Mouse (Mus musculus) CH12.LX (cell line): ENCODE measurements around the gene Gm45837. TPM values are rescaled to one million over a fixed set of nuclear protein-coding genes. Genes with fewer than 3 reads are reported as not detected.

Experiments
- DNase-seq: peaks from one replicate; pipeline ENCODE4 v3.0.0-alpha.2; 2013; ENCODE audit errors: extremely low read depth
- H3K27ac ChIP-seq: 2 replicates; pipeline ENCODE4 v1.5.1; 2012; ENCODE audit warnings: low read depth, mild to moderate bottlenecking, control low read depth, moderate library complexity; ENCODE audit not compliant: insufficient read depth
- H3K27me3 ChIP-seq: replicated peaks from 2 replicates; pipeline ENCODE3; 2012; ENCODE audit warnings: inconsistent platforms
- H3K36me3 ChIP-seq, 2 experiments: replicated peaks in 1 of 2; 2 replicates each; pipeline versions ENCODE3 to v1.6.1; 2012; ENCODE audit warnings: inconsistent platforms in 1 of 2, low read length in 1 of 2, mild to moderate bottlenecking in 1 of 2, mixed read lengths in 1 of 2, moderate library complexity in 1 of 2; ENCODE audit not compliant: control insufficient read depth in 1 of 2, insufficient read depth in 1 of 2
- H3K4me1 ChIP-seq, 2 experiments: 2 replicates each; pipeline ENCODE4 v1.6.1; 2012; ENCODE audit warnings: inconsistent platforms in 1 of 2, moderate library complexity in 1 of 2; ENCODE audit not compliant: insufficient read depth in 2 of 2, control insufficient read depth in 1 of 2
- H3K4me2 ChIP-seq: 2 replicates; pipeline ENCODE4 v1.6.1; 2012; ENCODE audit warnings: low read depth, mild to moderate bottlenecking, control low read depth; ENCODE audit not compliant: poor library complexity, insufficient read depth, severe bottlenecking
- H3K4me3 ChIP-seq, 3 experiments: fragments of 150-350 bp in 1 of 3; sonication (generic) in 1 of 3; replicated peaks in 1 of 3; 2 replicates each; pipeline versions ENCODE3 to v1.5.1; 2011 to 2012; ENCODE audit warnings: low read depth in 2 of 3, low read length in 2 of 3, mild to moderate bottlenecking in 2 of 3, moderate library complexity in 2 of 3, control low read depth in 1 of 3, improper control_type of control experiment in 1 of 3, inconsistent platforms in 1 of 3, mixed read lengths in 1 of 3; ENCODE audit not compliant: poor library complexity in 1 of 3
- H3K79me2 ChIP-seq: replicated peaks from 2 replicates; pipeline ENCODE4 v1.6.1; 2012; ENCODE audit warnings: mild to moderate bottlenecking, moderate library complexity; ENCODE audit not compliant: control insufficient read depth, poor library complexity, insufficient read depth, severe bottlenecking; ENCODE audit errors: extremely low read depth
- H3K9ac ChIP-seq: 2 replicates; pipeline ENCODE4 v1.6.1; 2012; ENCODE audit warnings: low read depth, mild to moderate bottlenecking, control low read depth, moderate library complexity; ENCODE audit not compliant: insufficient read depth
- H3K9me3 ChIP-seq: replicated peaks from 2 replicates; pipeline ENCODE3; 2012; ENCODE audit warnings: low read length, inconsistent platforms, mixed read lengths
- BHLHE40 ChIP-seq: IDR thresholded peaks from 2 replicates; pipeline ENCODE4 v1.6.1; 2011; ENCODE audit warnings: mild to moderate bottlenecking, low read depth, low read length, improper control_type of control experiment
- CHD2 ChIP-seq: IDR thresholded peaks from 2 replicates; pipeline ENCODE4 v1.6.1; 2011; ENCODE audit warnings: low read length, improper control_type of control experiment
- CTCF ChIP-seq, 2 experiments: IDR thresholded peaks in 1 of 2; conservative IDR thresholded peaks in 1 of 2; 2 replicates each; pipeline ENCODE4 v1.5.1; 2011 to 2012; ENCODE audit warnings: low read depth in 2 of 2, low read length in 2 of 2, improper control_type of control experiment in 1 of 2, inconsistent platforms in 1 of 2, mild to moderate bottlenecking in 1 of 2, moderate library complexity in 1 of 2
- E2F4 ChIP-seq: IDR thresholded peaks from 2 replicates; pipeline ENCODE4 v1.6.1; 2011; ENCODE audit warnings: low read depth, low read length, improper control_type of control experiment; ENCODE audit not compliant: insufficient replicate concordance
- HCFC1 ChIP-seq: IDR thresholded peaks from 2 replicates; pipeline ENCODE4 v1.6.1; 2012; ENCODE audit warnings: low read depth, mild to moderate bottlenecking, inconsistent platforms, low read length, improper control_type of control experiment
- JUND ChIP-seq: conservative IDR thresholded peaks from 2 replicates; pipeline ENCODE4 v1.6.1; 2011; ENCODE audit warnings: low read depth, low read length, improper control_type of control experiment
- MAFK ChIP-seq: IDR thresholded peaks from 2 replicates; pipeline ENCODE4 v1.6.1; 2011; ENCODE audit warnings: low read length, improper control_type of control experiment; ENCODE audit not compliant: insufficient replicate concordance
- MYC ChIP-seq: IDR thresholded peaks from 2 replicates; pipeline ENCODE4 v1.6.1; 2011; ENCODE audit warnings: low read depth, mild to moderate bottlenecking, improper control_type of control experiment, low read length
- PAX5 ChIP-seq: IDR thresholded peaks from 2 replicates; pipeline ENCODE4 v1.6.1; 2012; ENCODE audit warnings: low read length, inconsistent platforms, mixed read lengths
- TBP ChIP-seq: conservative IDR thresholded peaks from 2 replicates; pipeline ENCODE4 v1.6.1; 2011; ENCODE audit warnings: low read depth, low read length, improper control_type of control experiment
- TCF12 ChIP-seq: IDR thresholded peaks from 2 replicates; pipeline ENCODE4 v1.6.1; 2014; ENCODE audit warnings: low read depth, mild to moderate bottlenecking, inconsistent platforms, low read length, improper control_type of control experiment
- ZC3H11A ChIP-seq: IDR thresholded peaks from 2 replicates; pipeline ENCODE4 v1.6.1; 2012; ENCODE audit warnings: low read depth, mild to moderate bottlenecking, inconsistent platforms, low read length, improper control_type of control experiment
- ZNF384 ChIP-seq: IDR thresholded peaks from 2 replicates; pipeline ENCODE4 v1.6.1; 2012; ENCODE audit warnings: low read depth, low read length, improper control_type of control experiment, inconsistent platforms
- dilution Hi-C: fragments of 300-500 bp; cut with MboI; formaldehyde crosslinking; loops from 2 replicates; pipeline ENCODE4 v1.14.3; 2020; ENCODE audit warnings: low sequenced_read_pairs; ENCODE audit not compliant: extremely low pct_unique_long_range_greater_than_20kb, extremely low pct_ligation_motif_present
- in situ Hi-C: fragments of 300-500 bp; cut with MboI; formaldehyde crosslinking; loops from 3 replicates; pipeline ENCODE4 v1.14.3; 2019; ENCODE audit warnings: low sequenced_read_pairs, low pct_ligation_motif_present, low pct_unique_long_range_greater_than_20kb, mixed read lengths
- polyA plus RNA-seq: library from polyadenylated mRNA; unstranded; fragments of >175 nt; gene quantifications from 2 replicates; pipeline ENCODE4 v1.2.1, GENCODE M21; 2012; ENCODE audit warnings: low read depth; ENCODE audit not compliant: insufficient read length
- total RNA-seq, 2 experiments: library from RNA; depleted of rRNA; stranded (reverse); fragments of 300-350 nt in 1 of 2; fragments of >200 nt in 1 of 2; gene quantifications; 2 replicates each; pipeline ENCODE4 v1.2.3; 2012 to 2014

Gene Gm45837
- total and polyA plus RNA-seq, 3 experiments, result 0.04 to 0.84 TPM; not detected in 1

DNA sequence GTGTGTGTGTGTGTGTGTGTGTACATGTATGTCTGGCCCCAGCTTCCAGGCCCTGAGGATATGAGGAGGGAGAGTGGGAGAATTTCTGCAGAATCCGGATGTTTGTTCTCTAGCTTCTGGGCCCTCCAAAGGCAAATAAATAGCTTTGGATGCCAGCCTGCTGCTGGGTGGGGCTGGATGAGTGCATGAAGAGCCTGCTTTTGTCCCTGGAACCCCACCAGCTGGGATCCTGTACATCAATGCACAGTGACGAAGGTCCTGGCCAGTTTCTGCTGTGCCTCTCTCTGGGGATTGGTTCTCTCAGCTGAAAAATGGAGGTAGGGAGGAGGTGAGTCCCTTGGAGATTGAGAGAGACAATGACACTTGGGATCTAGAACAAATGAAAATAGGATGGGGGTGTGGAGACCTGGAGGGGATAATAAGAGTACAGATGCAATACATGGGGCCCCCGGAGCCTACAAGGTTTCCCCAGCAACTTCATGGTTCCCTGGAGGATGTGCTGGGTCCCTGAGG is 61.3 kb downstream of the Gm45837 start:
- Histone ChIP-seq H3K4me1 (no peaks in the 10 kb centered on the region), H3K27ac (no peak overlapping the region), H3K27me3 (peaks cover 90% of the 10 kb centered on the region), H3K36me3 (no peaks in the 10 kb centered on the region), H3K4me3 (no peak overlapping the region), H3K9ac (no peak overlapping the region), H3K4me2 (no peak overlapping the region), H3K9me3 (no peaks in the 10 kb centered on the region), H3K79me2 (no peaks in the 10 kb centered on the region)
- no peak for TF ChIP-seq MYC
- TF ChIP-seq MAFK, result no peak
- no peak for TF ChIP-seq ZNF384
- TF ChIP-seq HCFC1, result no peak
- TF ChIP-seq E2F4, result no peak
- TF ChIP-seq CHD2, result no peak
- in situ Hi-C loops (no loop called here), dilution Hi-C loops (no loop called here)
- no peak for DNase-seq

DNA sequence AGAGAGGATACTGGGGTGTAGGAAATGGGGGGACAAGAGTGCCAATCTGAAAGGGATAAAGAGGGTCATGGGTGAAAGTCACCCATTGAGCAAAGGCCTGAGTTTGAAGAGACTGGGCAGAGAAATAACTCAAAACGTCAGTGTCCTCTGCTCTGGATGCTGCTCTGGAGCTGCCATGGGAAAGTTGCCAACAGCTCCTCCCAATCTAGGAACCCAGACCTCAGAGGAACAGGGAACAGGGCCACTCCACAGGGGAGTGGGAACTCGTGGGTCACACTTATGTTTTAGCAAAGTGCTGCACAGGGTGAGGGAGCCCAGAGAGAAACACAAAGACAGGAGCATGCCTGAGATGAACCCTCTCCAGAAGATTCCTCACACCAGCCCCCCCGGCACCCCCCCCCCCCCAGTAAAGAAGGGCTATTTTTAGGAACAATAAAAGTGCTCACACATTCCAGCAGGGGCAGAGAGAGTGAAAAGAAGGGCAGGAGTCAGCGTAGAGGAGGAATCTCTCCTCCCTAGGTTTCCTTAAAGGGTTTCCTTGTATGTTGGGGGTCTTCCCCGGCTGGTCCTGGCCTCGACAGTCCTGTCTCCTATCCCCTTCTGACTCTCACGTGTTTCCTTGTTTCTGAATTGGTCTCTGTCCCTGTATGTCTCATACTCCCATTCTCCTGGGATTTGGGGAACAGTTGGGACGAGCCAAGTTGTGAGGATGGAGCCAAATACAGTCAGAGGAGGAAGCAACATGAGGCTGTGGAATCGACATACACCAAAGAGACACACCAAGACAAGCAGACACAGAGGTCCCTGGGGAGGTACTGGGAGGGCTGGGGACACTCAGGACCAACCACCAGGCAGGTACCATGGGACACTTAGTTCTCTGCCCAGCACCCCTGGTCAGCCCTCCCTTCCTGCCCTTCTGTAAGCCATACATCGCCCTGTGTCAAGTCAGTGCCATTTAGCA is 62.2 kb downstream of the Gm45837 start:
- no peak for DNase-seq
- Histone ChIP-seq H3K9ac (no peak overlapping the region), H3K79me2 (no peaks in the 10 kb centered on the region), H3K36me3 (no peaks in the 10 kb centered on the region), H3K9me3 (no peaks in the 10 kb centered on the region)
- dilution Hi-C loops (no loop called here), in situ Hi-C loops (no loop called here)
- TF ChIP-seq MAFK, result no peak
- no peak for TF ChIP-seq ZC3H11A
- TF ChIP-seq CTCF (conservative IDR thresholded peaks at IDR 0.05 in 1 of 2, IDR thresholded peaks at IDR 0.05 in 1 of 2; ENCODE audit: low read depth in 2 of 2, low read length in 2 of 2), result no peak
- no peak for TF ChIP-seq TBP
- no peak for TF ChIP-seq TCF12
- no peak for TF ChIP-seq JUND
- no peak for TF ChIP-seq BHLHE40
- TF ChIP-seq PAX5, result no peak
- TF ChIP-seq, all 38 proteins: peak for 0
- peaks cover 87% of the 10 kb centered on the region for H3K27me3 ChIP-seq
- H3K4me2 ChIP-seq, result no peak overlapping the region
- H3K4me1 ChIP-seq, result no peaks in the 10 kb centered on the region
- H3K27ac ChIP-seq, result no peak overlapping the region
- no peak overlapping the region for H3K4me3 ChIP-seq
